Mouse (Mus musculus) limb, embryonic 12.5 days (tissue): Measurements from ENCODE around the gene Abca8a. TPM values are rescaled to one million over a fixed set of nuclear protein-coding genes. Genes with fewer than 3 reads are reported as not detected.
"Not testable (repeated sequence)": the region's sequence is repeated elsewhere in the genome, so short reads cannot be mapped to it uniquely, and the experiment has no call there.

ENCODE experiments used
- ATAC-seq: fragments of 200-750 bp; cut with Nextera tagmentation; 2 replicates; pipeline ENCODE4 v1.8.0; 2017; ENCODE audit warnings: low read depth, moderate TSS enrichment; ENCODE audit not compliant: insufficient number of reproducible peaks, insufficient read depth, low FRiP score, low TSS enrichment
- H3K27ac ChIP-seq: fragments of 300-500 bp; sonication (generic); 2 replicates; pipeline ENCODE4 v1.5.1; 2016; ENCODE audit warnings: mild to moderate bottlenecking, moderate library complexity
- H3K27me3 ChIP-seq: fragments of 300-500 bp; sonication (generic); 2 replicates; pipeline ENCODE4 v1.6.1; 2016; ENCODE audit warnings: mild to moderate bottlenecking, moderate library complexity
- H3K36me3 ChIP-seq: fragments of 300-500 bp; sonication (generic); 2 replicates; pipeline ENCODE4 v1.6.1; 2016; ENCODE audit warnings: mild to moderate bottlenecking, moderate library complexity
- H3K4me1 ChIP-seq: fragments of 300-500 bp; sonication (generic); replicated peaks from 2 replicates; pipeline ENCODE4 v1.6.1; 2016
- H3K4me2 ChIP-seq: fragments of 300-500 bp; sonication (generic); 2 replicates; pipeline ENCODE4 v1.6.1; 2016; ENCODE audit warnings: mild to moderate bottlenecking, moderate library complexity
- H3K4me3 ChIP-seq: fragments of 300-500 bp; sonication (generic); replicated peaks from 2 replicates; pipeline ENCODE4 v1.5.1; 2016; ENCODE audit warnings: mild to moderate bottlenecking
- H3K9ac ChIP-seq: fragments of 300-500 bp; sonication (generic); replicated peaks from 2 replicates; pipeline ENCODE4 v1.6.1; 2016; ENCODE audit warnings: mild to moderate bottlenecking, moderate library complexity
- H3K9me3 ChIP-seq: fragments of 300-500 bp; sonication (generic); 2 replicates; pipeline ENCODE4 v1.6.1; 2016; ENCODE audit warnings: mild to moderate bottlenecking, moderate library complexity
- WGBS: fragments of 180-500 bp; shearing (Covaris S2); methylation state at CpG from one replicate; pipeline ENCODE4 v1.1.7; 2016; 5-methylcytosine and 5-hydroxymethylcytosine counted together
- polyA plus RNA-seq: library from polyadenylated mRNA; unstranded; fragments of >200 nt; fragmentation: Nextera tagmentation; extraction: Ambion mirVana; gene quantifications from 2 replicates; pipeline ENCODE4 v1.2.1, GENCODE M21; 2016

Abca8a gene
- polyA plus RNA-seq, 1 experiment from 2014 or later, result 0.13 TPM

DNA sequence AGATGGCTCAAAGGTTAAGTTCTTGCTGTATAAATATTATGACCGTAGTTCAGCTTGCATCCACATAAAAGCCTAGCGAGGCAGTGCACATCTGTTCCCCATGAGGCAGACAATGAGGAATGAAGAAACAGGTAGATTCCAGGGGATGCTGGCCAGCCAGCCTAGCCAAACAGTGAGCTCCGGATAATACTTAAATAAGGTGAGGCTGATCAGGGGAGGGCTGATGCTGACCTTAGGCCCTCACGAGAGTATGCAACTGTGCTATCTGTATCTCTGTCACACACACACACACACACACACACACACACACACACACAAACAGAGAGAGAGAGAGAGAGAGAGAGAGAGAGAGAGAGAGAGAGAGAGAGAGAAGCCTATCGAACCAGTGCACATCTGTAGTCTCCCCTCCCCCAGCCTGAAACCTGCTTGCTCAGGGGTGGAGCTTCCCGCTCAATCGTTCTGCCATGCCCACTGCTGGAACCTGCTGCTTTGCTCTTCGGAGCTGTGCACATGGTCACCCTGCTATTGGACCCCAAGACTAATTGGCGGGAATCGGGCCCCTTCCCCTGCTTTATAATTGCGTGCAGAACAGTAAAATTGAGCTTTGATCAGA, 108.2 kb downstream of the Abca8a start:
- H3K4me2 ChIP-seq, result peak overlapping the region; percentile 37
- 16% methylated on average over 11 of the region's 11 CpGs for WGBS

DNA sequence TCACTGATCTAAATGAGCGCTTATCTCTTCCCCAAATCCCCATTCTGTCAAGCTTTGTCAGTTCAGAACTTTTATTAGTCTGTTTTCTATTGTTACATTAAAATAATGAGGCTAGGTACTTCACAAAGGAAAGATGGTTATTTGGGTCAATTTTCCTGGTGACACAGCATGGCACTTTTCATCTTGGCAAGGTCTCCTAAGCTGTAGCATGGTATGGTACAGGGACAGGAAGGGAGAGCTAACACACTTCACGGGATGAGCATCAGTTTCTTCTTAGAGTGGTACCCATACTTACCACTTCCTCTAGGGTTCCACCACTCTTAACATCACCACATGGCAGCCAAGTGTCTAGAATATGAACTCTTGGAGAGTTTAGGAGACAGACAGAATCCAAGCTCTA, 113.9 kb downstream of the Abca8a start:
- WGBS, result 95% methylated on average over 2 of the region's 2 CpGs
- peaks cover 7% of the 10 kb centered on the region for H3K36me3 ChIP-seq
- H3K4me2 ChIP-seq, result no peak overlapping the region
- H3K27ac ChIP-seq, result no peak overlapping the region
- peaks cover 5% of the 10 kb centered on the region for H3K4me1 ChIP-seq
- no peak overlapping the region for H3K4me3 ChIP-seq
- H3K27me3 ChIP-seq, result no peaks in the 10 kb centered on the region
- no peak for ATAC-seq
- H3K9me3 ChIP-seq, result 0 out of 2 replicates have a peak, but pooled peaks cover 4% of the 10 kb centered on the region
- no peak overlapping the region for H3K9ac ChIP-seq

More for the DNA sequence above, 108.2 kb downstream of the Abca8a start:
- H3K4me3 ChIP-seq, H3K36me3 ChIP-seq, H3K9me3 ChIP-seq, H3K27me3 ChIP-seq, ATAC-seq, H3K9ac ChIP-seq: not testable (repeated sequence)
- peaks cover 13% of the 10 kb centered on the region for H3K4me1 ChIP-seq
- H3K27ac ChIP-seq, result peak overlapping the region; percentile 56; the same call in 1 of the 2 replicates

Other genes starting within 250 kb of the Abca8a start
- gene Abca8b, start 100.1 kb downstream of the Abca8a start, polyA plus RNA-seq, result 1.7 and 2.3 TPM in 2 replicates
- gene Abca9, start 72.2 kb upstream of the Abca8a start, polyA plus RNA-seq, result 1.3 and 1.6 TPM in 2 replicates
- 0.13 and 0.27 TPM in 2 replicates for gene Abca6, start 155.8 kb upstream of the Abca8a start, polyA plus RNA-seq
- 4.9 and 5.5 TPM in 2 replicates for gene Abca5, start 241.7 kb upstream of the Abca8a start, polyA plus RNA-seq